Mouse (Mus musculus) ES-Bruce4 (cell line): Measurements from ENCODE around the gene Nrm. TPM values are rescaled to one million over a fixed set of nuclear protein-coding genes. Genes with fewer than 3 reads are reported as not detected.

Experiments used
- H3K27ac ChIP-seq: 2 replicates; pipeline ENCODE4 v1.5.1; 2012; ENCODE audit warnings: low read length, inconsistent platforms; ENCODE audit not compliant: insufficient read depth
- H3K27me3 ChIP-seq: 2 replicates; pipeline ENCODE4 v1.6.1; 2012; ENCODE audit warnings: mild to moderate bottlenecking, low read length, inconsistent platforms; ENCODE audit not compliant: control insufficient read depth, poor library complexity, insufficient read depth, severe bottlenecking
- H3K36me3 ChIP-seq: 2 replicates; pipeline ENCODE4 v1.6.1; 2012; ENCODE audit warnings: inconsistent platforms, mild to moderate bottlenecking, low read length, moderate library complexity; ENCODE audit not compliant: control insufficient read depth, poor library complexity, insufficient read depth, severe bottlenecking
- H3K4me1 ChIP-seq: one replicate; pipeline ENCODE4 v1.8.1; 2011; ENCODE audit warnings: low read length; ENCODE audit not compliant: control insufficient read depth, insufficient read depth
- H3K4me3 ChIP-seq: 2 replicates; pipeline ENCODE4 v1.5.1; 2011; ENCODE audit warnings: low read depth, mild to moderate bottlenecking, low read length
- H3K9ac ChIP-seq: 2 replicates; pipeline ENCODE4 v1.6.1; 2012; ENCODE audit warnings: low read depth, mild to moderate bottlenecking, inconsistent platforms; ENCODE audit not compliant: poor library complexity, severe bottlenecking
- H3K9me3 ChIP-seq: replicated peaks from 2 replicates; pipeline ENCODE4 v1.6.1; 2012; ENCODE audit warnings: mild to moderate bottlenecking, low read length, inconsistent platforms; ENCODE audit not compliant: control insufficient read depth, poor library complexity, insufficient read depth, severe bottlenecking
- CTCF ChIP-seq: IDR thresholded peaks from one replicate; pipeline ENCODE4 v1.8.1; 2011; ENCODE audit warnings: low read depth, low read length
- EP300 ChIP-seq: IDR thresholded peaks from 2 replicates; pipeline ENCODE4 v1.6.1; 2011; ENCODE audit warnings: low read depth, low read length; ENCODE audit not compliant: insufficient read depth
- POLR2A ChIP-seq: IDR thresholded peaks from one replicate; pipeline ENCODE4 v1.8.1; 2011; ENCODE audit warnings: low read length; ENCODE audit not compliant: insufficient read depth
- polyA plus RNA-seq: library from polyadenylated mRNA; stranded (reverse); fragments of >200 nt; gene quantifications from 2 replicates; pipeline ENCODE4 v1.2.4, GENCODE M21; 2011; ENCODE audit warnings: low read depth; ENCODE audit not compliant: missing spikeins, insufficient read depth, insufficient read length

The Nrm gene
- polyA plus RNA-seq, 1 experiment: 32.9 TPM

DNA sequence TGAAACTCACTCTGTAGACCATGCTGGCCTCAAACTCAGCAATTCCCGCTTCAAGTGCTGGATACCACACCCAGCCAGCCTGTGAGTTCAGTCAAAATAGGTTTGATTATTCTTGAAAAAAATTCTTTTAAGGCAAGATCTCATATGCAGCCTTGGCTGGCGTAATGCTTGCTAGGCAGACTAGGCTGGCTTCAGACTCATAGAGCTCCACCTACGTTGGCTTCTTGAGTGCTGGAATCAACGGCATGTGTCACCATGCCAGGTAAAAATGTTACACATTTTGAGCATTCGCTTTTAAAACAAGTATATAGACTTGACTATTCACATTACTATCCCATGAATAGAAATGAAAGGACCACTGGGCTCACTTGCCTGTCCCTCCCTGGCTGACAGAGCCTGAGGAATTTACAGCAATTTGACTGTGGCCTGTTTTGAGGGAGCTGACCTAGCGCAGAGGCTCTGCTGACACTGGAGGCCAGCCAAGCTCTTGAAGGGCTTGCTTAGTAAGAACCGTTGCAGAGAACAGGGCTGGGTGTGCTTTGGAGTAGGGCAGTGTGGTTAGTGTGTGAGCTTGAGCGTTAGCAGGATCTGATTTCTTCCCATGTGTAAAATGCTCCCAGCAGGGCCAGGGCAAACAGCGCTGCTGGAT is 42.3 kb downstream of the Nrm start:
- Histone ChIP-seq H3K36me3 (peaks cover 8% of the 10 kb centered on the region), H3K9ac (no peak overlapping the region), H3K27me3 (no peaks in the 10 kb centered on the region), H3K9me3 (no peaks in the 10 kb centered on the region), H3K4me3 (no peak overlapping the region), H3K4me1 (no peaks in the 10 kb centered on the region), H3K27ac (no peak overlapping the region)
- TF ChIP-seq EP300: no peak
- TF ChIP-seq POLR2A: no peak
- TF ChIP-seq CTCF: no peak

DNA sequence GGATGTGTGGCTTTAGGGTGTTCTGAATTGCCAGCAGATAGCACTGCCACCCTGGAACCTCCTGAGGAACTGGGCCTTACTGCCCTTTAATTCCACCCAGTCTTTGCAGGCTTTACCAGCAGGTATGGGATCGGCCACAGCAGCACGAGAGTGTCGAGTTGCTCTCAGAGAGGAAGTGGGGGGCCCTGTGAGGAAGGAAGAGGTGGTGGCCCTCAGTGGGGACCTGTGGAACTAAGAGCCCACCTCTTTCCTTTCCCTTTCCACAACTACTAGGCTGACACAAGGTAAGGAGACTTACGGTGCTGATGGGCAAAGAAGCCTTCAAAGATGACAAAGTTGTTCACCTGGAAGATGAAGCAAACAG is 42.9 kb downstream of the Nrm start:
- no peak overlapping the region for H3K27ac ChIP-seq
- no peak overlapping the region for H3K4me3 ChIP-seq
- H3K27me3 ChIP-seq: no peaks in the 10 kb centered on the region
- no peaks in the 10 kb centered on the region for H3K4me1 ChIP-seq
- no peaks in the 10 kb centered on the region for H3K9me3 ChIP-seq
- no peak overlapping the region for H3K9ac ChIP-seq
- TF ChIP-seq CTCF (no peak), EP300 (no peak), POLR2A (no peak)
- H3K36me3 ChIP-seq: peaks cover 8% of the 10 kb centered on the region

DNA sequence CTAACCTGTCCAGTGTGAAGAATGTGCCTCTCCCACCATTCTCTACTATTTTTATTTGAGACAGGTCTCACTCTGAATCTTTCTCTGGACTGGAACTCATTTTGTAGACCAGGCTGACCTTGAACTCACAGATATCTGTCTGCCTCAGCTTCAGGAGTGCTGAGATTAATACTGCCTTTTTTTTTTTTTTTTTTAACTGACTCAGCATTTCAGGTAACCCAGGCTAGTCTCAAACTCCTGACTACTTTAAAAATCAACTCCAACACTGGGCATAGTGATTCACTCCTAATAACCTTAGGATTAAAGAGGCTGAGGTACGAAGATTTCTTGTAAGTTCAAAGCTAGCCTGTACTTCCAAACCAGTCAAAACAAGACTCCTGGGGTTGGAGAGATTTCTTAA is 44.5 kb downstream of the Nrm start:
- H3K4me1 ChIP-seq: no peaks in the 10 kb centered on the region
- H3K27ac ChIP-seq: no peak overlapping the region
- H3K27me3 ChIP-seq: no peaks in the 10 kb centered on the region
- no peak overlapping the region for H3K4me3 ChIP-seq
- no peaks in the 10 kb centered on the region for H3K9me3 ChIP-seq
- no peak overlapping the region for H3K9ac ChIP-seq
- TF ChIP-seq POLR2A (no peak), CTCF (no peak), EP300 (no peak)
- peaks cover 9% of the 10 kb centered on the region for H3K36me3 ChIP-seq

DNA sequence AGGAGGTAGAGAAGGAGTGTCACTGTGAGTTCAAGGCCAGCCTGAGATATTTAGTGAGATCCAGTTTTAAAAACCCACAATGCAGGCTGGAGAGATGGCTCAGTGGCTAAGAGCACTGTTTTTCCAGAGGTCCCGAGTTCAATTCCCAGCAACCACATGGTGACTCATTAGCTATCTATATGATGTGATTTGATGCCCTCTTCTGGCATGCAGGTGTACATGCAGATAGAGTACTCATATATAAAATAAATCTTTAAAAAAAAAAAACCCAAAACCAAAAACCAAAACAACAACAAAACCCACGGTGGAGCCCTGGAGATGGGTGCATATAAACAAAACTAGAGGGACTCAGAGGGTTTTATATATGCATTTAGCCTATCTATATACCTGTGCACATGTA is 46.5 kb downstream of the Nrm start:
- Histone ChIP-seq H3K9me3 (no peaks in the 10 kb centered on the region), H3K4me1 (no peaks in the 10 kb centered on the region), H3K27me3 (no peaks in the 10 kb centered on the region), H3K9ac (no peak overlapping the region), H3K27ac (no peak overlapping the region), H3K36me3 (peaks cover 21% of the 10 kb centered on the region), H3K4me3 (no peak overlapping the region)
- no peak for TF ChIP-seq CTCF

DNA sequence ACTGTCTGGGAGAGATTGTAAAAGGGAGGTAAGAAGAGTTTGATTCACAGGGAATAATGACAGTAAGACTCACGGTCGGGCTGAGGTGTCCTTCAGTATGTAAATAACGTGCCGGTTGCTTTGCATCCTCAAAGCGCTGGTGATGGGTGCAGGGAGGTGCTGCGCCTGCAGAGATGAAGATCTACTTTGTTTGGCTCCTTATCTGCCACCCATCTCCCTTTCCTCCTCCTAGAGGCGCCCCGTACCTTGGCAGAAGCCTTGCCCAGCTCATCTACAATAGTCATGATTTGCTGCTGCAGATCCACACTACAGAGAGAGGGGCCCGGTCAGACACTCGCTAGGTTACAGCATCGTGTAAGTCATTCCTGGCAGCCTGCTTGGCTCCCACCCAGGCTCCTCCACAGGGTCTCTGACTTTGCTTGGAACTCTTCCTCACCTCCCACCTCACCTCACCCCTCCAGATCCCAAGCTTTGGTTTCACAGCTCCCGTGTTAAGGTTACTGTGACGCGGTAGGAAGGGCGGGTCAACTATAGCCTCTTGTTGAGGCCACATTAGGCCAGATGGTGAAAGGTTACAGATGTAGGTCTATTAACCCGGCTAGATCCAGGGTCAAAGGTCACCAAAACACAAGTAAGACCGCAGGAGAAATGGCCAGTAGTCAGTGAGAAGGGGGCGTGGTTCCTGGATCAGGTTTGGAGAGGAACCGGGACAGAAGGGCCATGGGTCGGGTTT is 48.2 kb downstream of the Nrm start:
- peaks cover 34% of the 10 kb centered on the region for H3K36me3 ChIP-seq
- no peak overlapping the region; the same call in 1 of the 2 replicates for H3K27ac ChIP-seq
- H3K4me1 ChIP-seq: no peaks in the 10 kb centered on the region
- H3K9me3 ChIP-seq: no peaks in the 10 kb centered on the region
- peak overlapping the region; percentile 83 for H3K4me3 ChIP-seq
- H3K27me3 ChIP-seq: no peaks in the 10 kb centered on the region
- peak overlapping the region; percentile 66 for H3K9ac ChIP-seq
- no peak for TF ChIP-seq EP300
- no peak for TF ChIP-seq CTCF
- TF ChIP-seq POLR2A: no peak

DNA sequence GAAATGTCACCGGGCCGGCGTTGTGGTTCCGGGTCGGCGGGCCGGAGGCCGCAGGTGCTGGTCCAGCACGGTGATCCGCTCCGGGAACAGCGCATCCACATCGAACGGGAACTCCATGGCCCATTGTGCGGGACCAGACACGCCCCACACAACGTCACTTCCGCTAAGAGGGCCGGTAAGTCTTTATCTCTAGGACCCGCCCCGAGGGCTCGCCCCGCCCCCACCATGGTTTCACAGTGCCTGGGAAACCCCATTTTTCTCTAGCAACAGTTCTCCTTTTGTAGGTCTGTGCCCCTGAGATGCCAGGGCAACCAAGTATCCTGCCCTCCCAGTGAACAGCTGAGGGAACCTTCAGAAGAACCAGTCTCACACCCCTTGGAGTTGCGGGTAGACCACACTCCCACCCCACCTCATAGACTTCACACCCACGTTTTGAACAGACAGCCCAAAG is 48.8 kb downstream of the Nrm start, which contains the start of gene Atat1:
Gene Atat1, minus strand, starts transcription at position 157 of the 451 bp plus-strand sequence.
- peaks cover 37% of the 10 kb centered on the region for H3K36me3 ChIP-seq
- H3K4me3 ChIP-seq: peak within 1 kb of the TSS; percentile 83
- H3K4me1 ChIP-seq: no peaks in the 10 kb centered on the region
- TF ChIP-seq EP300 (no peak), POLR2A (peak; percentile 68), CTCF (no peak)
- H3K27ac ChIP-seq: no peak within 1 kb of the TSS; the same call in 1 of the 2 replicates
- H3K9ac ChIP-seq: peak within 1 kb of the TSS; percentile 66
- H3K9me3 ChIP-seq: no peaks in the 10 kb centered on the region
- H3K27me3 ChIP-seq: no peaks in the 10 kb centered on the region
